Mouse (Mus musculus): ENCODE measurements around the gene Samd14.

DNA sequence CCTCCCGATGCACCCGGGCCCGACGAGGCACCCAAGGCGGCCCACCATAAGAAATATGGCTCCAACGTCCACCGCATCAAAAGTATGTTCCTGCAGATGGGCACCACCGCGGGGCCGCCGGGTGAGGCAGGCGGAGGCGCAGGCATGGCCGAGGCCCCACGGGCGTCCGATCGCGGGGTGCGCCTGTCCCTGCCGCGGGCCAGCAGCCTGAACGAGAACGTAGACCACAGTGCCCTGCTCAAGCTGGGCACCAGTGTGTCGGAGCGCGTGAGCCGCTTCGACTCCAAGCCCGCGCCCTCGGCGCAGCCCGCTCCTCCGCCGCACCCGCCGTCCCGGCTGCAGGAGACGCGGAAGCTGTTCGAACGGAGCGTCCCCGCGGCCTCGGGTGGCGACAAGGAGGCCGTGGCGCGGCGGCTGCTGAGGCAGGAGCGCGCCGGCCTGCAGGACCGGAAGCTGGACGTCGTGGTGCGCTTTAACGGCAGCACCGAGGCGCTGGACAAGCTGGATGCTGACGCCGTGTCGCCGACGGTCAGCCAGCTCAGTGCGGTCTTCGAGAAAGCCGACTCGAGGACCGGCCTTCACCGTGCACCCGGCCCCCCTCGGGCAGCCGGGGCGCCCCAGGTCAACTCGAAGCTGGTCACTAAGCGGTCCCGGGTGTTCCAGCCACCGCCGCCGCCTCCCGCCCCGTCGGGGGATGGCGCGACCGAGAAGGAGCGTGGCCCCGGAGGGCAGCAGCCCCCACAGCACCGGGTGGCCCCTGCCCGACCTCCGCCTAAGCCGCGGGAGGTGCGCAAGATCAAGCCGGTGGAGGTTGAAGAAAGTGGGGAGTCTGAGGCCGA lies 17.8 kb upstream of the Samd14 start:
- TF ChIP-seq GATA1 (IDR thresholded peaks at IDR 0.05; ENCODE audit: borderline replicate concordance, low read length) (no peak), FLI1 (IDR thresholded peaks at IDR 0.05; ENCODE audit: low read length) (no peak)
